Mouse (Mus musculus) neural tube, embryonic 10.5 days (tissue): ENCODE measurements at regions not wholly inside any gene's neighbourhood (a gene's known extent, or its start where the extent isn't known, plus 50 kb on each side); places are given as distances from the start of the nearest gene placed in this dataset.
A peak's percentile ranks its signal among the peaks of the same experiment; 100 is the strongest.

Experiments
- DNase-seq: peaks from one replicate; pipeline ENCODE4 v3.0.0-alpha.2; 2017; ENCODE audit warnings: low spot score; ENCODE audit errors: extremely low spot score

GRCm38 (mm10) chr3:57228400-57228799 is 73.4 kb downstream of the Tm4sf1 start:
- DNase-seq: no peak

DNA sequence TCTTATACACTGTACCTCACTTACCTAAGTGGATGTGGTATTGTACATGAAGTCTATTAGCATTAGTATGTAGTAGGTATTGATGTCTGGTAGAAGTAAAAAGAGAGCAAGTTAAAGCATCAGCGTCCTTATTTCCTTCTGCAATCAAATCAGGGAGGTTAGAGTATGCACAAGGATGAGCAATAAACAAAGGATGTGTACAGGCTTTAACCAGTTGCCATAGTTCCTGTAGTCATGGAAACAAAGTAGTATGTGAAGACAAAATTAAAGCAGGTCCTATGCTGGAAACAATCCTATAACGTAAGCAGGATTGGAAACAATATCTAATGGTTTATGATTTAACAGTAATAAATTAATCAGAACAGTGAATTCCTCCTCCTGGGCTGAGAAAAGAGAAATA is 78.0 kb downstream of the Tm4sf1 start:
- DNase-seq: no peak

DNA sequence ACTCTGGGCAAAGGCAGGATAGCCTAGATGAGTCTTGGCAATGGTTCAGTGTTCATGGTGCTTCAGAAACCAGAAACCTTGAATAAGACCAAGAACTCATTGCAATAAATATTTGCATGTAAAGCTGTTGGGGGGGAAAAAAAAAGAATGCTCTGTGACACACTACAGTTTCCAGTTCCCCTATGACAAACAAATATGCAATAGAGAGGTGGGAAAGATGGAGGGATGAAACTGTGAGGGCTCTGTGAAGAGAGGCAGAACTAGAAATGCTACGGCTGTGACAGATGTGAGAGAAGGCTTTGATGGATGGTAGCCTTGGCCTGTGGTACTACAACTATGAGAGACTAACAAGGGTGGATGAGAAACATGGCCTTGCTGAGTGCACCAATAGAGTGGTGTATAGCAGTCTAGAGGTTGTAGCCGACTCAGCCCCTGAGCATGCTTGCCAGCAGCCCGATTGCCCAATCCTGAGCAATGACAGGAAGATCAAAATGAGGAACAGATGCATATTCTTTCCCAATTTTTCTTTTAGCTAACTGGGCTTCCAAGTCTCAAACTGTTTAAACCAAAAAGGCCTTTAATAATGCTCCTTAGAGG is 79.4 kb downstream of the Tm4sf1 start:
- no peak for DNase-seq

- no peak for DNase-seq
These were observed 83.4 kb downstream of the Tm4sf1 start for GRCm38 (mm10) chr3:57218431-57218830.

- peak; percentile 23 for DNase-seq
These were observed 97.6 kb downstream of the Tm4sf1 start for GRCm38 (mm10) chr3:57204066-57204723.

DNA sequence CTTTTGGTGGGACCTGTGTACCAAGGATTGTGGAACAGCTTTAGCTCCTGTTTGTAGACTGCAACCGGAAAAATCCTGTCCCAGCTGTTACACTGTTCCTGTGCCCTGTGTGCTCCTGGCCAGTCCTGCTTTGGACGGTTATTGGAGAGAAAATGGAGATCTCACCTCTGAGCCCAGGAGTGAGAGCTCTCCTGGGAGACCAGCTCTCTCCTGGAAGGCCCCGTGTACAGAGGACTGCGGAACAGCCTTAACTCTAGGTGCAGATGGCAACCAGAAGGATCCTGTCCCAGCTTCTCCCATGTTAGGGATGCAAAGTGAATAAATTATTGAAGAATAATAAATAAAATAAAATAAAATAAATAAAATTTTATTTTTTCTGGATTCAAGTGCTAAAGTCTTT is 98.4 kb downstream of the Tm4sf1 start:
- DNase-seq: no peak

DNA sequence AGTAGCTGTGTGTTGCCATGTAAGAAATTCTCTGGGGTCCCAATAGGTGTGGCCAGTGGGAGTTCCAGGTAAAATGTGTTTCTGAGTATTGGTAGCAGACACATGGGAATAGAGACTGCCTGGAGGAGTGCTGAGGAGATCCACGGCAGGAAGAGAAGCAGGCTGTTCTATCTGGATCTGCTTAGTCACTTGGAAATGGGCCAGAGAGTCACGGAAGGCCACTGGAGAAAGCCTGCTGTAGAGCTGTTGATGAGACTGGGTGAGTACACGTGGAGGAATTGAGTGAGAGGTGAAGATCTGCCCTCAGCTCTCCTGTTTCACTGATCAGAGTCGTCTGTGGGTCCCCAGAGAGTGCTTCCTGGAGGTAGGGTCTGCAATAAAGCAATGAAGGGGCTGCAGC is 120.2 kb downstream of the Tm4sf1 start:
- no peak for DNase-seq

- no peak for DNase-seq
These were observed 148.4 kb downstream of the Tm4sf1 start for GRCm38 (mm10) chr3:57153177-57153948.

GRCm38 (mm10) chr3:57149156-57149555 is 152.6 kb downstream of the Tm4sf1 start:
- DNase-seq: no peak

DNA sequence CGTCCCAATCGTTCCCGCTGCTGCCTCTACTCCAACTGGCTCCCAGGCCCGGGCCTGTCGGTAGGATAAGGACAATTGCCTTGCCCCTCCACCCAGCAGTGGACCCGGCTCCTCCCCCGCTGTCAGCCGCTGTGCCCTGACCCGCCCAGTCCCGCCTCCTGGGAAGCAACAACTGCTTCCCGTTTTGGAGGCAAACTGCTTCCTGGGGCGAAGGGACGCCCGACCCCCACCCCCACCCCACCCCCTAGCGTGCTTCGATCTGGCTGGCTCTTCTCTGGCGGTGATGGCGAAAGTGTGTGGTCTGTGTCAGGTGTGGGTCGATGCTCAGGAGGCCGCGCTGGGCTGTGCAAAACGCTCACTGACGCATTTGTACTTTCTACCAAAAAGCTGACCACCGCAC is 164.9 kb downstream of the Tm4sf1 start:
- peak; percentile 56 for DNase-seq

DNA sequence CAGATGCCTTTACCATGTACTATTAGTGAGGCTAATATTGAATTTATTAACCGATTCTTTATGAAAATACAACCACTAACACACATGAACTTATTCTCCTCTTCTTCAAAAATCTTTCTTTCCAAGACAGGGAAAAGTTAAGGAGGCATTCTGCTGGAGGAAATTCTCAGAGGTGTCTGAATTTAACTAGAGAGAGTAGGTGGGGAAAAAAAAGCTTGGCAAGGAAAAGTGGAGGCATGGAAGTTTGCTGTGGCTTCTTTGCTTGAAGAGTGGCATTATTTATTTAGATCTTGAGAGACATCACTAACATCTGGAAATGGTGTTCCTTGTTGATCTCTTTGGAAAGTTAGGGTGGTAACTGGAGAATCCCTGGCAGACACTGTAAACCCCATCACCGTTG is 173.2 kb downstream of the Tm4sf1 start:
- no peak for DNase-seq

DNA sequence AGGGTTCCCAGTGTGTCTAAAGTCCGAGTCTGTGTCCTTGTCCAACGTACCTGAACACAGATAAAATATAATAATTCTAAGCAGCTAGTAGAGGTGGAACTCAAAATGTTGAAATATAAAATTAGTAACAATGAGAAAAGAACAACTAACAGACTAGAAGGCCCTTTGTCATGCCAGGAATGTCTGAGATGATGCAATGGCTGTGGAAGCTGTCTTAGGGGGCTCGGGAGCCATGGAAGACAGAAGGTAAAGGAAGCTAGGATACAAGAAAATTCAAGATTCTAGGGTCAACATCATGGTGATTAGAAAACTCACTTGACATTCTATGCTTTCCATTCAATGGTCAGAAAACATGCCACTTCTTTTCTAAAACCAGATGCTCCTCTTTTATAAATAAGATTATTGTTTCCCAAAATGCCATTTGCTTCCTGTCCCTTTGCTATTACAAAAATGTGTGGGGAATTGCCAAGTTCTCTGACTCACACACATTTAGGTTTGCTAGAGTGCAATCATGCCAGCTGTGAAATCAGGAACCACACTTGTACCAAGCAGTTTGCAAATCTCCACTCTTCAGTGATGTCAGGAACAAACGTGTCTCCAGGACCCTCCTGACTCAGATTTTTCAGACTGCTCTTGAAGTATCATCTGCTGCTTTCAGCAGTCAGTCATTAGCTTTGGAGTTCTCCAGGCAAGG is 175.8 kb downstream of the Tm4sf1 start:
- no peak for DNase-seq

GRCm38 (mm10) chr3:57118016-57118415 is 183.8 kb downstream of the Tm4sf1 start:
- no peak for DNase-seq

DNA sequence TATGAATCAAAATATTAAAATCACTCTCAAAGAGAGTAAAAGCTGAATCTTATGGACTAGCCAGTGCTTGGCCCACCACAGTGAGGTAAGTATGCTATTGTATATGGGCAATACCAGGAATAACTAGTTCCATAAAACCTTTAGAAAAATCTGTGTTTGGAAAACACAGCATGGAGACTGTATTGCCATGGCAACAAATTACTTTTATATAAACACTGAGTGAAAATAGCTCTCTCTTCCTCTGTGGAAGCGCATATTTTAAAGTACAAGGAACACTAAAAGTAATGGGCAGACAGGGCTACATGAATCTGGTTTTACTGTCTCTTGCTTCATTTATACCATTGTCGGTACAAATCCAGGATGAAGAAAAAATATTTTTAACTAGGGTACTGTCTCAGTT is 199.5 kb downstream of the Tm4sf1 start:
- DNase-seq: no peak

DNA sequence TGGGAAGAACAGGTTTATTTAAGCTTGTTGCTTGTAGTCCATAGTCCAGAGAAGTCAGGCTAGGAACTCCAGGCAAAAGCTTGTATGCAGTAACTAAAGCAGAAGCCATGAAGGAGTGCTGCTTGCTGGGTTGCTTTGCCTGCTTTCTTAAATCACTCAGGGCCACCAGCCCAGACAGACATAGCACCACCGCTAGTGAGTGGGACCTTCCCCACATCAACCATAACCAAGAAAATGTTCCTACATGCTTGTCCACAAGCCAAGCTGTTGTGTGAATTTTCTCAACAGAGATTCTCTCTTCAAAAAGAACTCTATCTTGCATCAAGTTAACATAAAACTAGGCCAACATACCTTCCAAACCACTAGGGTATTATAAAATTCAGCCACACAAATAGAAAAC is 201.3 kb downstream of the Tm4sf1 start:
- DNase-seq: no peak

DNA sequence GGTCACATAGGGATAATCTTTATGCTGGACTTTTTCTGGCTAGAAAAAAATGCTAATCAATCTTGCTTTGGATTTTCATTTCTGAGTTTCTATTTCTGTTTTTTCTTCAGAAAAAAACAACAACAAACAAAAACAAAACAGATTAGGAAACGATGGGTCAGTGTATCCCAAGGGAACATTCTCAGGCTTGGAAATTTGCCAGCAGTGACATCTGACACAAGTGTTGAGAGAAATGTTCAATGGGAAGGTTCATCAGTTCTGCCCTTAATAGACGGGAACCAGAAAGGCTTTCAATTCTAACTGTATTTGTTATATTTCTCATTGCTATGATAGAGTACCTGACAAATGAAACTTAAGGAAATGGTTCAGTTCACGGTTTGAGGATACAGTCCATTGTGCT is 206.9 kb downstream of the Tm4sf1 start:
- no peak for DNase-seq

DNA sequence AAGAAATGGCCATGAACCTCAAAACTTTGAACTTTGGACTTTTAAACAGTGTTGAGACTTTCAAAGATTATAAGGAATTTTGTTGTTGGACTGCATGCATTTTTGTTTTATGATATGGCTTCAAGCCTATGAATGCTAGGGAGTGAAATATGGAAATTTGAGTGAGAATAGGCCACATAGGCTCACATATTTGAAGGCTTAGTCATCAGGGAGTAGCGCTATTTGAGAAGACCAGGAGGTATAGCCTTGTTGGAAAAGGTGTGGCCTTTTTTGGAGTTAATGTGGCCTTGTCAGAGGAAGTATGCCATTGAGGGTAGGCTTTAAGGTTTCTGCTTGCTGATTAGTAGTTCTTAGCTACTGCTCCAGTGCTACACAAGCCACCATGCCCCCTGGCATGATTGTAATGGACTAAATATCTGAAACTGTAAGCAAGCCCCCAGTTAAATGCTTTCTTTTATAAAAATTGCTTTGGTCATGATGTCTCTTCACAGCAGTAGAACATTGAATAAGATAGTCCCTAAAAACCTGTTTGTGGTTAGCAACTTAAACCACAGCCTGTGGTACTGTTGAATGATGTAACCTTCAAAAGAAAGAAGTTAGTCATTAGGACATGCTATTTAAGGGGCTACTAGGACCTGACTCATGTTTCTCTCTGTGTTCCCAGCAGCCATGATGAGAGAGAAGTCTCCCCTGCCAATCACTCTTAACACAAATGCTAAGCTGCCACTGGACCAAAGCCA is 208.4 kb downstream of the Tm4sf1 start:
- no peak for DNase-seq

DNA sequence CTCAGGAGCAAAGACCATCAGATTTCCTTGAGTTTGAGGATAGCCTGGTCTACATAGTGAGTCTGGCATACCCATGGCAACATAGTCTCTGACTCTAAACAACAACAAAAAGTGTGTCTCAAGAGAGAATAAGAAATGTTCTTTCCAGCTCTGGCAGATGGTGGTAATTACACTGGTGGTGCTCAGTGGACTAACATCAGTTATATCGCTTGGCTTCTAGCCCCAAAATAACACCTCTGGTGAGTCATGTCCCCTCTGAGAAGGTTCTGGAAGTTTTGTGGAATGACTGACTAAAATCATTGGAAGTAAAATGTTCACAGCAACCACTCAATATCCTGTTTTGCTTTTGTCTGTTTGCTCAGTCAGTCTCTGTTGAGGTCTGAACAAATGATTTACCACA is 227.3 kb downstream of the Tm4sf1 start:
- no peak for DNase-seq

DNA sequence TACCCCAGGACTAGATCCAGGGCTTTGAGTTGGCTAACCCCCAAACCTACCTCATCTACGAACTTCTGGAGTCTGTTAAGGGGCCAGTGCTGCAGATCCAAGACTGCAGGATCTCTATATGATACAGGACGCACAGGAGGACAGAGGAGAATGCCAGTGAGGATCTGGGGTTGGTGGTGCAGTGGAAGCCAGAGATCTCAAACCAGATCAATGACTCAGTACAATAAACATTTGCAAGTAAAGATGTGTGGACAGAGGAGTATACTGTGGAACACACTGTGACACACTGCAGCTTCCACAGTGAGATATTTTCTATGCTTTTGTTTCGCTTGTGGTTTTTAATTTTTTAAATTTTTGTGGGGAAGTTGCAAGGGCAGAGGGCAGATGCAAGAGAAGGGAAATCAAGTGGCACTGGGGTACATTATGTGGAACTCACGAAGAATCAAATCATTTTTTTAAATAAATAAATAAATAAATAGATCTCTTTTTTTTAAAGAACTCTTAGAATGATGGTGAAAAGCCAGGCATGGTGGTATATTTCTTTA is 227.8 kb downstream of the Tm4sf1 start:
- DNase-seq: no peak

DNA sequence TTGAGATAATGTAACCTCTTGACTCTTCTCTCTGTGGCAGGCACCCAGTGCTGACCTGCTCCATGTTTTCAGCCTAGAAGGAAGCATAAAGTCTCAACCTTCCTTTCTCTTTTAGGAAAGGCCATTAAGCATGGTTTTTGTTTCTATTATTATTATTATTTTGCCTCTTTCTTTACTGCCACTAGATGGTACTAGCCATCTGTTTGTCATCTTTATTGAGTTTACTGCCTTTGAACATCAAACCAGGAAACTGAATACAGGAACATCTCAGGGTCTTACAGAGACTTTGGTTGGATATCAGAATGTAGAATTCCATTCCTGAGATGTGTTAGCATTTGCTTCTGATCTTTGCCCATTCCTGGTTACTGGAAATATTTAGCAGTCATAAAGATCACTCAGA is 268.8 kb downstream of the Tm4sf1 start:
- DNase-seq: no peak

DNA sequence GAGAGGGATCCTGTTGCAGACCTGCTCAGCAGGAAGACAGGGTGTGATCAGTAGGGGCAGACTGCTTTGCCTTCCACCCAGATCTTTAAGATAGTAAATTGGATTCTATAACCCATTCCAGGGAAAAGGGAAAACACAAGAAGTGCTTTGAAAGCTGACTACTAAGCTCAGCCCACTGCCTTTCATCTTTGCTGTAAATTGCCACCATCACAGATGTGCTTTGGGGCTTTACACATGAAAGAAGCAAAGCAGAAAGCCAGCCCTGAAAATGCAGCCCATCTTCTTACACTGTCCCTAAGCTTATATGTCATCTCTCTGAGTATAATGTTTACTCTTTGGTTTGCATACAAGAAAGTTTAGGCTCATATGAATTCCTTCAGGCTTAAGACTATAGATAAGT is 283.6 kb downstream of the Tm4sf1 start:
- no peak for DNase-seq
